ENCODE assay signal across 9 mouse cellular contexts in genomic region chr2:38137086-38137485, GRCm38 (mm10).
DNase-seq lines count a peak whose midpoint lies in the region; ATAC-seq lines count a peak whose summit lies in the region.
"Had no signal": no experiment of that assay in that cellular context is flagged by ENCODE, and none has a peak within 500 bp of the region (broad histone marks: within the 10 kb centered on the region; RNA-seq: fewer than 3 reads in every experiment).

No protein-coding gene starts in this region.

- WGBS in hindbrain, embryonic 11.5 days, result 22% methylated on average over 5 of the region's 5 CpGs
- WGBS in midbrain, embryonic 13.5 days, result 24% methylated on average over 5 of the region's 5 CpGs

- no peaks in the 10 kb centered on the region for H3K4me1 ChIP-seq in hindbrain, embryonic 11.5 days (replicated peaks; ENCODE audit: control insufficient read depth, insufficient read depth, low read length)
- peaks cover 37% of the 10 kb centered on the region for H3K4me1 ChIP-seq in midbrain, embryonic 13.5 days (replicated peaks)
- H3K4me1 ChIP-seq: embryonic facial prominence, embryonic 12.5 days had no signal

- no peak overlapping the region for H3K4me2 ChIP-seq in hindbrain, embryonic 11.5 days (replicated peaks; ENCODE audit: low read depth, low read length)
- no peak overlapping the region for H3K4me2 ChIP-seq in midbrain, embryonic 13.5 days (replicated peaks)
- H3K4me2 ChIP-seq: embryonic facial prominence, embryonic 12.5 days; liver, embryonic 13.5 days had no signal

- no peaks in the 10 kb centered on the region for H3K9me3 ChIP-seq in hindbrain, embryonic 11.5 days (ENCODE audit: control insufficient read depth, low read length)
- no peaks in the 10 kb centered on the region for H3K9me3 ChIP-seq in midbrain, embryonic 13.5 days
- H3K9me3 ChIP-seq: embryonic facial prominence, embryonic 12.5 days; liver, embryonic 13.5 days had no signal

- no peak overlapping the region for H3K4me3 ChIP-seq in hindbrain, embryonic 11.5 days (ENCODE audit: low read depth, low read length)
- H3K4me3 ChIP-seq in midbrain, embryonic 13.5 days (replicated peaks), result no peak overlapping the region
- H3K4me3 ChIP-seq: embryonic facial prominence, embryonic 12.5 days; liver, embryonic 13.5 days had no signal

- H3K27ac ChIP-seq in hindbrain, embryonic 11.5 days (ENCODE audit: low read depth, low read length), result no peak overlapping the region
- no peak overlapping the region for H3K27ac ChIP-seq in midbrain, embryonic 13.5 days
- H3K27ac ChIP-seq: embryonic facial prominence, embryonic 12.5 days; liver, embryonic 13.5 days had no signal

- peak; percentile 83 to 91 for DNase-seq in cerebellum, postnatal 14 days
- peak; percentile 52 for DNase-seq in hindbrain, embryonic 11.5 days (ENCODE audit: low spot score)
- no peak for DNase-seq in B cell, adult 2 months
- DNase-seq: liver, embryonic 13.5 days had no signal

- no peak overlapping the region for H3K9ac ChIP-seq in hindbrain, embryonic 11.5 days (ENCODE audit: low read depth, low read length)
- H3K9ac ChIP-seq in midbrain, embryonic 13.5 days (replicated peaks), result no peak overlapping the region
- H3K9ac ChIP-seq: embryonic facial prominence, embryonic 12.5 days; liver, embryonic 13.5 days had no signal

- ATAC-seq in cerebellum, adult (ENCODE audit: insufficient number of reproducible peaks, low FRiP score, low TSS enrichment), result peak; percentile 97
- ATAC-seq in hindbrain, embryonic 11.5 days (ENCODE audit: low FRiP score), result peak; percentile 80
- peak; percentile 79 for ATAC-seq in midbrain, embryonic 13.5 days
- ATAC-seq in megakaryocyte-erythroid progenitor cell, adult 5-6 weeks (replicated peaks; ENCODE audit: low FRiP score, low TSS enrichment, poor library complexity, severe bottlenecking), result no peak
- no peak for ATAC-seq in erythroblast, adult 5-6 weeks (replicated peaks; ENCODE audit: low FRiP score, poor library complexity, severe bottlenecking)

- H3K27me3 ChIP-seq in hindbrain, embryonic 11.5 days (ENCODE audit: control insufficient read depth, insufficient read depth, low read length), result no peaks in the 10 kb centered on the region
- no peaks in the 10 kb centered on the region for H3K27me3 ChIP-seq in midbrain, embryonic 13.5 days
- H3K27me3 ChIP-seq: embryonic facial prominence, embryonic 12.5 days; liver, embryonic 13.5 days had no signal

- no peaks in the 10 kb centered on the region for H3K36me3 ChIP-seq in hindbrain, embryonic 11.5 days (ENCODE audit: control insufficient read depth, insufficient read depth, low read length)
- H3K36me3 ChIP-seq in midbrain, embryonic 13.5 days, result no peaks in the 10 kb centered on the region
- H3K36me3 ChIP-seq: embryonic facial prominence, embryonic 12.5 days; liver, embryonic 13.5 days had no signal

Comparison
In these comparisons a context has a peak if more than half of its experiments do, and no peak if none do; other contexts are left out.
1. ATAC-seq: peak in cerebellum, adult (single experiment), hindbrain, embryonic 11.5 days (single experiment) and midbrain, embryonic 13.5 days (single experiment); none in megakaryocyte-erythroid progenitor cell, adult 5-6 weeks (single experiment) and erythroblast, adult 5-6 weeks (single experiment).
2. DNase-seq: peak in cerebellum, postnatal 14 days (2 of 2) and hindbrain, embryonic 11.5 days (single experiment); none in B cell, adult 2 months (0 of 2).